Mouse (Mus musculus): Measurements from ENCODE around the gene Ankrd9. TPM values are rescaled to one million over a fixed set of nuclear protein-coding genes. Genes with fewer than 3 reads are reported as not detected.
A peak's percentile ranks its signal among the peaks of the same experiment; 100 is the strongest.

The Ankrd9 gene
- total and polyA plus RNA-seq, 3 experiments: 13.8 to 26.0 TPM; not detected in 1

- no peak for DNase-seq (ENCODE audit: low read depth, low spot score)
- no peaks in the 10 kb centered on the region for H3K36me3 ChIP-seq (ENCODE audit: control insufficient read depth in 1 of 2, insufficient read depth in 2 of 2, low read length in 2 of 2)
- TF ChIP-seq POLR2AphosphoS5 (IDR thresholded peaks at IDR 0.05; ENCODE audit: borderline replicate concordance, low read depth, low read length) (no peak), KAT2A (conservative IDR thresholded peaks at IDR 0.05; ENCODE audit: low read depth, low read length) (no peak), POLR2A (IDR thresholded peaks at IDR 0.05; ENCODE audit: control insufficient read depth in 1 of 2, insufficient read depth in 1 of 2, low read depth in 1 of 2, low read length in 2 of 2, poor library complexity in 1 of 2) (no peak), TBP (IDR thresholded peaks at IDR 0.05; ENCODE audit: low read depth, low read length) (peak; percentile 94), ELF1 (IDR thresholded peaks at IDR 0.05; ENCODE audit: low read depth, low read length) (no peak), ZC3H11A (IDR thresholded peaks at IDR 0.05; ENCODE audit: low read depth, low read length) (no peak), MAX (IDR thresholded peaks at IDR 0.05; ENCODE audit: low read length) (no peak)
- H3K9me3 ChIP-seq (replicated peaks; ENCODE audit: insufficient read depth, low read length): no peaks in the 10 kb centered on the region
- H3K9ac ChIP-seq (ENCODE audit: control insufficient read depth, low read depth, low read length, poor library complexity, severe bottlenecking): no peak overlapping the region
- no peak overlapping the region for H3K4me3 ChIP-seq (ENCODE audit: control insufficient read depth in 1 of 2, insufficient read depth in 1 of 2, low read depth in 2 of 2, low read length in 2 of 2)
- H3K27me3 ChIP-seq (ENCODE audit: control insufficient read depth in 1 of 2, insufficient read depth in 2 of 2, low read length in 2 of 2): no peaks in the 10 kb centered on the region
- H3K79me2 ChIP-seq (ENCODE audit: control insufficient read depth, insufficient read depth, low read length, poor library complexity): no peaks in the 10 kb centered on the region
- peaks cover 0 to 10% of the 10 kb centered on the region in 2 experiments; a peak in 1 of 4 replicates for H3K4me1 ChIP-seq (ENCODE audit: control insufficient read depth in 1 of 2, insufficient read depth in 2 of 2, low read length in 2 of 2)
- no peak overlapping the region for H3K27ac ChIP-seq (ENCODE audit: control insufficient read depth, low read depth, low read length)
Observed at GRCm38 (mm10) chr12:111019086-111019485, 40.2 kb upstream of the Ankrd9 start.

GRCm38 (mm10) chr12:111018068-111018467, 39.2 kb upstream of the Ankrd9 start:
- Histone ChIP-seq H3K4me1 (ENCODE audit: control insufficient read depth in 1 of 2, insufficient read depth in 2 of 2, low read length in 2 of 2) (peaks cover 0 to 10% of the 10 kb centered on the region in 2 experiments; a peak in 1 of 4 replicates), H3K27ac (ENCODE audit: control insufficient read depth, low read depth, low read length) (no peak overlapping the region), H3K79me2 (ENCODE audit: control insufficient read depth, insufficient read depth, low read length, poor library complexity) (no peaks in the 10 kb centered on the region), H3K9me3 (replicated peaks; ENCODE audit: insufficient read depth, low read length) (no peaks in the 10 kb centered on the region), H3K4me3 (ENCODE audit: control insufficient read depth in 1 of 2, insufficient read depth in 1 of 2, low read depth in 2 of 2, low read length in 2 of 2) (no peak overlapping the region), H3K9ac (ENCODE audit: control insufficient read depth, low read depth, low read length, poor library complexity, severe bottlenecking) (no peak overlapping the region), H3K36me3 (ENCODE audit: control insufficient read depth in 1 of 2, insufficient read depth in 2 of 2, low read length in 2 of 2) (no peaks in the 10 kb centered on the region), H3K27me3 (ENCODE audit: control insufficient read depth in 1 of 2, insufficient read depth in 2 of 2, low read length in 2 of 2) (no peaks in the 10 kb centered on the region)
- no peak for TF ChIP-seq MAX (IDR thresholded peaks at IDR 0.05; ENCODE audit: low read length)
- no peak for TF ChIP-seq TCF12 (IDR thresholded peaks at IDR 0.05; ENCODE audit: low read depth, low read length)
- TF ChIP-seq TBP (IDR thresholded peaks at IDR 0.05; ENCODE audit: low read depth, low read length): no peak
- TF ChIP-seq NRF1 (IDR thresholded peaks at IDR 0.05; ENCODE audit: insufficient read depth, low read depth, low read length, poor library complexity, severe bottlenecking): no peak
- no peak for TF ChIP-seq UBTF (IDR thresholded peaks at IDR 0.05; ENCODE audit: borderline replicate concordance, insufficient read depth, low read depth, low read length)
- TF ChIP-seq E2F4 (IDR thresholded peaks at IDR 0.05; ENCODE audit: borderline replicate concordance, low read depth, low read length): no peak
- TF ChIP-seq ZNF384 (IDR thresholded peaks at IDR 0.05; ENCODE audit: low read depth, low read length): no peak
- TF ChIP-seq HCFC1 (IDR thresholded peaks at IDR 0.05; ENCODE audit: low read depth, low read length): no peak
- no peak for TF ChIP-seq ZMIZ1 (IDR thresholded peaks at IDR 0.05; ENCODE audit: low read depth, low read length)
- no peak for TF ChIP-seq MYC (IDR thresholded peaks at IDR 0.05; ENCODE audit: low read depth, low read length)
- TF ChIP-seq TAL1 (IDR thresholded peaks at IDR 0.05; ENCODE audit: low read length): no peak
- no peak for TF ChIP-seq USF1 (IDR thresholded peaks at IDR 0.05; ENCODE audit: low read depth, low read length)
- TF ChIP-seq ETS1 (IDR thresholded peaks at IDR 0.05; ENCODE audit: low read depth, low read length): no peak
- no peak for TF ChIP-seq JUND (IDR thresholded peaks at IDR 0.05; ENCODE audit: low read depth, low read length)
- TF ChIP-seq SIN3A (IDR thresholded peaks at IDR 0.05; ENCODE audit: low read length): no peak
- no peak for TF ChIP-seq NELFE (IDR thresholded peaks at IDR 0.05; ENCODE audit: low read depth, low read length)
- TF ChIP-seq ZKSCAN1 (IDR thresholded peaks at IDR 0.05; ENCODE audit: low read depth, low read length): no peak
- DNase-seq (ENCODE audit: low read depth, low spot score): no peak
